Mouse (Mus musculus) embryonic facial prominence, embryonic 15.5 days (tissue): ENCODE results near the gene Plxdc1. TPM values are rescaled to one million over a fixed set of nuclear protein-coding genes. Genes with fewer than 3 reads are reported as not detected.
"Not testable (repeated sequence)": the region's sequence is repeated elsewhere in the genome, so short reads cannot be mapped to it uniquely, and the experiment has no call there.

Experiments
- ATAC-seq: fragments of 200-750 bp; cut with Nextera tagmentation; 2 replicates; pipeline ENCODE4 v1.8.0; 2017; ENCODE audit warnings: low read depth, moderate TSS enrichment; ENCODE audit not compliant: insufficient number of reproducible peaks, low FRiP score, low TSS enrichment
- H3K27ac ChIP-seq: fragments of 300-500 bp; sonication (generic); replicated peaks from 2 replicates; pipeline ENCODE4 v1.5.1; 2015; ENCODE audit warnings: mild to moderate bottlenecking, inconsistent platforms
- H3K27me3 ChIP-seq: fragments of 300-500 bp; sonication (generic); 2 replicates; pipeline ENCODE4 v1.6.1; 2015; ENCODE audit warnings: inconsistent platforms
- H3K36me3 ChIP-seq: fragments of 300-500 bp; sonication (generic); 2 replicates; pipeline ENCODE4 v1.6.1; 2015; ENCODE audit warnings: mild to moderate bottlenecking, inconsistent platforms
- H3K4me1 ChIP-seq: fragments of 300-500 bp; sonication (generic); 2 replicates; pipeline ENCODE4 v1.6.1; 2015; ENCODE audit warnings: inconsistent platforms
- H3K4me2 ChIP-seq: fragments of 300-500 bp; sonication (generic); replicated peaks from 2 replicates; pipeline ENCODE4 v1.6.1; 2015; ENCODE audit warnings: mild to moderate bottlenecking, inconsistent platforms
- H3K4me3 ChIP-seq: fragments of 300-500 bp; sonication (generic); replicated peaks from 2 replicates; pipeline ENCODE4 v1.5.1; 2015; ENCODE audit warnings: mild to moderate bottlenecking, inconsistent platforms
- H3K9ac ChIP-seq: fragments of 300-500 bp; sonication (generic); 2 replicates; pipeline ENCODE4 v1.6.1; 2015; ENCODE audit warnings: inconsistent platforms
- H3K9me3 ChIP-seq: fragments of 300-500 bp; sonication (generic); replicated peaks from 2 replicates; pipeline ENCODE4 v1.6.1; 2016; ENCODE audit warnings: inconsistent platforms
- WGBS: fragments of 180-500 bp; shearing (Covaris S2); methylation state at CpG from one replicate; pipeline ENCODE4 v1.1.7; 2015; 5-methylcytosine and 5-hydroxymethylcytosine counted together
- polyA plus RNA-seq: library from polyadenylated mRNA; unstranded; fragments of >200 nt; fragmentation: Nextera tagmentation; extraction: Ambion mirVana; gene quantifications from 2 replicates; pipeline ENCODE4 v1.2.1, GENCODE M21; 2015

The Plxdc1 gene
- polyA plus RNA-seq, 1 experiment from 2014 or later: 2.3 TPM

DNA sequence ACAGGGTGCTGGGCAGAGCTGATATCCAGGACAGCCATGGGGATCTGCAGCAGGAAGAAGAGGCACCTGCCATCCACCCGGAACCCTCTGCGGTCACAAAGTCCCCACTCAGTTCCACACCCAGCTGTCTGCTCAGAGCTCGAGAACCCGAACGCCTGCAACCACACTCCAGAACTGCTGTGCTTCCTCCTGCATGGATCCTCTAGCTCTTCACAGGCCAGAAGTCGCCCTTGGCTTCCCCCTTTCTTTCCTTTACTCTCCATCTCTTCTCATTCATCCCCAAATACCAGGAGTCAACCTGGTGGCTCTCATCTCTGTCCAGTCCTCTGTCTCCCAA lies 32.3 kb downstream of the Plxdc1 start:
- no peak overlapping the region for H3K9ac ChIP-seq
- no peak for ATAC-seq
- H3K27me3 ChIP-seq: no peaks in the 10 kb centered on the region
- H3K36me3 ChIP-seq: no peaks in the 10 kb centered on the region
- H3K4me2 ChIP-seq: no peak overlapping the region
- peaks cover under 1% of the 10 kb centered on the region; the same call in 1 of the 2 replicates for H3K4me1 ChIP-seq
- H3K4me3 ChIP-seq: no peak overlapping the region
- H3K27ac ChIP-seq: no peak overlapping the region
- WGBS: 87% methylated on average over 6 of the region's 6 CpGs
- H3K9me3 ChIP-seq: no peaks in the 10 kb centered on the region

DNA sequence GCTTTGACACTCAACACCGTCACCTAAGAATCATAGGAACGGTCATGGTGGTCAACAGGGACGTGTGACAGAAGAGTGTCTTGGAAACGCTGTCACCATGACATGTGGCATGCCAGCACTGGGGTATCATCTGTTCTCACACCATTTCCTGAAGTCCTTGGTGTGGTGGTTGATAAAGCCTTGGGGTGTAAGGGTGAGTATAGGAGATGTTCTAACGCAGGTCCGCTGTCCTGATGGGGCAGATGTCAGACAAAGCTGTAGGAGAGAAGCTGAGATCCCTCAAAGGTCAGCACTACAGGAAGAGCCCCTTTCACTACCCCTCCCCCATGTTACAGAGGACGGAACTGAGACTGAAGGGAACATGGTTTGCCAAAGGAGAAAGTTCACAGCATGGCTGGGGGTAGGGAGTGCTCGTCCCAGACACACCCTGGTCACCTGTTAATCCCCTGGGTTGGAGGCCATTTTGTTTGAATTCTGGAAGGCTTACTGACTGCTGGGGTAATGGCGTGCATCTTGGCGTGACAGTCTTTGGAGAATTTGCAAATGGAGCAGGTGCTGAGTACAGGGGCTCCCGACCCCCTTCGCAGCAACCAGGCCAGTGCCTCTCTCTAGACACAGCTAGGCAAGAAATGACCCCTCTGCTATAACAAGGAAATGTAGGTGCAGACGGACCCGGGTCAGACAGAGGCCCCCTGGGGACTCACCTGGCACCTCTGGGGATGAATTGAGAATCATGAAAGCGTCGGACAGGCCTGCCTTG lies 32.9 kb downstream of the Plxdc1 start:
- H3K27ac ChIP-seq: no peak overlapping the region
- no peaks in the 10 kb centered on the region for H3K36me3 ChIP-seq
- no peak for ATAC-seq
- no peak overlapping the region for H3K4me2 ChIP-seq
- whole genome bisulfite sequencing: 80% methylated on average over 16 of the region's 16 CpGs
- no peak overlapping the region for H3K4me3 ChIP-seq
- no peaks in the 10 kb centered on the region for H3K4me1 ChIP-seq
- H3K9ac ChIP-seq: no peak overlapping the region
- H3K9me3 ChIP-seq: no peaks in the 10 kb centered on the region
- no peaks in the 10 kb centered on the region for H3K27me3 ChIP-seq

GRCm38 (mm10) chr11:97952367-97953006 lies 33.8 kb downstream of the Plxdc1 start:
- Histone ChIP-seq H3K27me3 (no peaks in the 10 kb centered on the region), H3K4me1 (no peaks in the 10 kb centered on the region), H3K36me3 (no peaks in the 10 kb centered on the region), H3K27ac (no peak overlapping the region), H3K4me3 (no peak overlapping the region), H3K9me3 (no peaks in the 10 kb centered on the region), H3K9ac (no peak overlapping the region), H3K4me2 (no peak overlapping the region)
- ATAC-seq: no peak
- 76% methylated on average over 1 of the region's 1 CpGs for WGBS

DNA sequence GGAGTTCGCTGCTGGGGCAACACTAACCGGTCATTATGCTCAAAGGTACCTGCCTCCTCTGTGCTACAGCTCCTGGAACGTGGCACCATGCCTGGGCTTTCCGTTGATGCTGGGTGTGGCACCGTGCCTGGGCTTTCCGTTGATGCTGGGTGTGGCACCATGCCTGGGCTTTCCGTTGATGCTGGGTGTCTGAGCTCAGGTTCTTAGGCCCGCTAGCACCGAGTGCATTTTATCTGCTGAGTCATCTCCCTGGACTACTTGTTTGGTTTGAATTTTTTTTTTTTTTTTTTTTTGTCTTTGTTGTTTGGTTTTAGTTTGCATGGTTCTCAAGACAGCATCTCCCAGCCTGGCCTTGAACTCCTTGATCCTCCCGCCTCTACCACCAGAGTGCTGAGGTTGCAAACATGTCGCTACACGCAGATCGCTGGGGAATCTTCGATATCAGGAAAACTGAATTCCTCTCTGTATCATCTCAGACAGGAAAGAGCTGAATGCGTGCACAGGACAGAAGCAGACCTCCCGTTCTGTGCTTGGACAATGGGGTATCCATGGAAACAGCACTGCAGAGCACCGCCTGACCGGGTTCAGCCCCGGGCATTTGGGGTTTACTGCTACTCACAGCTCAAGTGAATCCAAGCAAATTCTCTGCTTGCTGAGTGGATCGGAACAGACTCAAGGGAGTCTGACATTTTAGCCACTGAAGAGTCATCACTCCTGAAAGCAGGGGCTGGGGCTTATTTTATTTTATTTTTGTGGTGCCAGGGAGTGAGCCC lies 36.4 kb downstream of the Plxdc1 start:
- no peak overlapping the region for H3K4me2 ChIP-seq
- H3K4me1 ChIP-seq: 0 out of 2 replicates have a peak, but pooled peaks cover 3% of the 10 kb centered on the region
- H3K36me3 ChIP-seq: no peaks in the 10 kb centered on the region
- H3K27ac ChIP-seq: no peak overlapping the region
- H3K9me3 ChIP-seq: no peaks in the 10 kb centered on the region
- H3K9ac ChIP-seq: no peak overlapping the region
- H3K27me3 ChIP-seq: no peaks in the 10 kb centered on the region
- WGBS: 42% methylated on average over 20 of the region's 20 CpGs
- H3K4me3 ChIP-seq: no peak overlapping the region
- ATAC-seq: no peak

- no peak overlapping the region for H3K27ac ChIP-seq
- no peaks in the 10 kb centered on the region for H3K9me3 ChIP-seq
- 9% methylated on average over 7 of the region's 7 CpGs for WGBS
- H3K27me3 ChIP-seq: no peaks in the 10 kb centered on the region
- no peak overlapping the region for H3K4me2 ChIP-seq
- no peak overlapping the region for H3K4me3 ChIP-seq
- H3K4me1 ChIP-seq: peaks cover 9% of the 10 kb centered on the region; the same call in 1 of the 2 replicates
- no peaks in the 10 kb centered on the region for H3K36me3 ChIP-seq
- no peak overlapping the region for H3K9ac ChIP-seq
- ATAC-seq: no peak
Measured at GRCm38 (mm10) chr11:97947426-97947825, 38.8 kb downstream of the Plxdc1 start.

DNA sequence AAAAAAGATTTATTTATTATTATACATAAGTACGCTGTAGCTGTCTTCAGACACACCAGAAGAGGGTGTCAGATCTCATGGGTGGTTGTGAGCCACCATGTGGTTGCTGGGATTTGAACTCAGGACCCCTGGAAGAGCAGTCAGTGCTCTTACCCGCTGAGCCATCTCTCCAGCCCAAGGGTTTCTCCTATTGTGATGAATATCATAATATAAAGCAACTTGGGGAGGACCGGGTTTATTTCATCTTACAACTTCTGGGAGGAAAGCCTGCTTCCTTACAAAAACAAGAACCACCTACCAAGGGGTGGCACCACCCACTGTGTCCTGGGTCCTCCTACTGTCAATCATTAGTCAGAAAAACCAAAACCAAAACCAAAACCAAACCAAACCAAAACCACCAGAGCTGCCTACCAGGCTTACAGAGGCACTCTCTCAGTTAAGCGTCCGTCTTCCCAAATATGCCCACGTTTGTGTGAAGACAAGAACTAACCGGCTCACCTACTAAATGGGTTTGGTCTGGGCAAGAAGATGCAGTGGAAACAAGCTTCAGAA lies 40.4 kb downstream of the Plxdc1 start:
- H3K36me3 ChIP-seq, H3K27ac ChIP-seq: not testable (repeated sequence)

GRCm38 (mm10) chr11:97945031-97945430 lies 41.2 kb downstream of the Plxdc1 start:
- 59% methylated on average over 10 of the region's 10 CpGs for WGBS

More for the DNA sequence above, 40.4 kb downstream of the Plxdc1 start:
- not testable (repeated sequence) for H3K9me3 ChIP-seq, ATAC-seq, H3K4me2 ChIP-seq, H3K9ac ChIP-seq, H3K4me3 ChIP-seq, H3K27me3 ChIP-seq, H3K4me1 ChIP-seq
- WGBS: 90% methylated on average over 7 of the region's 7 CpGs

GRCm38 (mm10) chr11:97943256-97943655 lies 43.0 kb downstream of the Plxdc1 start:
- no peak overlapping the region for H3K27ac ChIP-seq
- H3K27me3 ChIP-seq: no peaks in the 10 kb centered on the region
- H3K36me3 ChIP-seq: no peaks in the 10 kb centered on the region
- peaks cover 9% of the 10 kb centered on the region; the same call in 1 of the 2 replicates for H3K4me1 ChIP-seq
- ATAC-seq: no peak
- H3K4me2 ChIP-seq: no peak overlapping the region
- H3K9ac ChIP-seq: no peak overlapping the region
- H3K4me3 ChIP-seq: no peak overlapping the region
- no peaks in the 10 kb centered on the region for H3K9me3 ChIP-seq
- WGBS: 73% methylated on average over 5 of the region's 5 CpGs

More at GRCm38 (mm10) chr11:97945031-97945430, 41.2 kb downstream of the Plxdc1 start:
- ATAC-seq: no peak
- Histone ChIP-seq H3K4me1 (peaks cover 9% of the 10 kb centered on the region; the same call in 1 of the 2 replicates), H3K27ac (no peak overlapping the region), H3K27me3 (no peaks in the 10 kb centered on the region), H3K4me3 (no peak overlapping the region), H3K9me3 (no peaks in the 10 kb centered on the region), H3K9ac (no peak overlapping the region), H3K36me3 (no peaks in the 10 kb centered on the region), H3K4me2 (no peak overlapping the region)

- WGBS: 75% methylated on average over 15 of the region's 15 CpGs
- Histone ChIP-seq H3K27ac (no peak overlapping the region), H3K4me1 (peaks cover 9% of the 10 kb centered on the region; the same call in 1 of the 2 replicates), H3K9ac (no peak overlapping the region), H3K9me3 (no peaks in the 10 kb centered on the region), H3K27me3 (no peaks in the 10 kb centered on the region), H3K4me3 (no peak overlapping the region), H3K4me2 (no peak overlapping the region), H3K36me3 (no peaks in the 10 kb centered on the region)
- no peak for ATAC-seq
Measured at GRCm38 (mm10) chr11:97942420-97943111, 43.7 kb downstream of the Plxdc1 start.

DNA sequence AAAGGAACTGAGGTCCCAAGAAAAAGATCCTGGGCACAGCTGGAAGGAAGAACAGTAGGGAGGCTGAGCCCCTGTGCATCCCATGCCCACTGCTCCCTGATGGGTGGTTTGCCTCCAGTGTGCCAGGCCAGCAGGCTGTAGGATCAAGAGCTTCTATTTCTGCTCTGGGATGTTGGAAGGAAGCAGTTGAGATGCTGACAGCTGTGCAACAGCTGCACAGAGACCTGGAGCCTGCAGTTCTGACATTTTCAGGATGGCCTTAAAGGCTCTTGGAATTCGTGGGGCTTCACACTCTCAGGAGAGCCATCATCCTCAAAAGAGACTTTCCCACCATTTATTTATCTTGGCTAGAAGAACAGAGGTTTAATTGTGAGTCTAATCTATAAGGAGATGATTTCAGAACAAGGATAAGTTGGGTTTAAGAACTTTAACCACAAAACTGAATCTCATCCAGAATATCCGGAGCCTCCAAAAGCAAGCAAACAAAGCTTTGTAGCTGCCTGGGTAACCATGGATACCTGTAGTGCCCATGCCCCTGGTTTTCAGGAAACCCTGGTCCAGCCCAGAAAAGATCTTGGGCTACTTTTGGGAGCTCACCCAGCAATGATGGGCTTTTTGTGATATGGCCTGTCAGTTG lies 48.7 kb downstream of the Plxdc1 start:
- H3K27ac ChIP-seq: no peak overlapping the region
- H3K9ac ChIP-seq: no peak overlapping the region
- no peaks in the 10 kb centered on the region for H3K36me3 ChIP-seq
- no peak overlapping the region for H3K4me3 ChIP-seq
- H3K4me1 ChIP-seq: no peaks in the 10 kb centered on the region
- no peak for ATAC-seq
- no peak overlapping the region for H3K4me2 ChIP-seq
- H3K9me3 ChIP-seq: no peaks in the 10 kb centered on the region
- H3K27me3 ChIP-seq: no peaks in the 10 kb centered on the region
- 43% methylated on average over 2 of the region's 2 CpGs for WGBS
